Mouse (Mus musculus): ENCODE measurements around the gene Ffar1. TPM values are rescaled to one million over a fixed set of nuclear protein-coding genes. Genes with fewer than 3 reads are reported as not detected.
"Not testable (repeated sequence)": the region's sequence is repeated elsewhere in the genome, so short reads cannot be mapped to it uniquely, and the experiment has no call there.

Gene Ffar1
- total RNA-seq, 2 experiments from 2014 or later: not detected

DNA sequence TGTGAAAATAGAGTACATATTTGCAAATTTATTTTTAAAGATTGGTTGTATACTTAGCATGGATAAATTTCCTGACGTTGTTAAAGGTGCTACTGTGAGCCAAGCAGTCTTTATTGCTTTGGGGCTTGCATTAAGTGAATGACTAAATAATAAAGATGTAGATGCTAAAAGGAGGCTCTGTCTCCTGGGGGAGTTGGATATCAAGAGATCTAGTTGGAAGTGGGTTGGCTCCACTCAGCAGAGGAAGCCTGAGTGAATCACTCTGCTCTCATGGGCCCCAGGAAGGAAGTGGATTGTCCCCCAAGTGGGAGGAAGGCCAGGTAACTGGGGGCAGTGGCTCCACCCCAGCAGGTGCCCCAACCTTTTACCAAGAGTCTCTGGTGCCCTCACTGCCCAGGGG, 3.6 kb downstream of the Ffar1 start:
- intact Hi-C loops (cut with DNase I): loop anchor here (5.0 to 10.0 kb wide), 4 partner anchors 45 to 243 kb away; partner anchors contain the start of gene Upk1a
- DNase-seq (ENCODE audit: low spot score in 2 of 2): no peak

DNA sequence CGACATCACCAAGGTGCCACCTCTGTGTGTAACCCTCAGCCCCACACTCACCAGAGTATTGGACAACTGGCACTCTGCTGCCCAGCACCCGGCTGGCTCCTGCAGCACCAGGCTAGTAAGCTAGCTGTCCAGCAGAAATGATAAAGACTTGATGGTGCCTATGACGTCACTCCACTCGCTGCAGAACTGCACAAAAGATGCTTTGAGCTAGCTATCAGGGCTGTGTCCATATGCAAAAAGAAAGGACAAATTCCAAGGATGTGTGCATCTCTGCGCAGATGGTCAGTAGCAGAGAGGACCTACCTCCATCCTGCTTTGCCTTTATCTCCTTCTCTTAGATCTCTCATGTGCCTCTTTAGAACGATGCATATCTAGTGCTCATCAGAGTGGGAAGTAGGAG, 5.3 kb downstream of the Ffar1 start, which contains the start of gene Ffar3:
Gene Ffar3, minus strand, starts transcription at position 101 of the 400 bp plus-strand sequence.
- intact Hi-C loops (cut with DNase I): loop anchor here (5.0 to 10.0 kb wide), 4 partner anchors 44 to 241 kb away; partner anchors contain the start of gene Upk1a

DNA sequence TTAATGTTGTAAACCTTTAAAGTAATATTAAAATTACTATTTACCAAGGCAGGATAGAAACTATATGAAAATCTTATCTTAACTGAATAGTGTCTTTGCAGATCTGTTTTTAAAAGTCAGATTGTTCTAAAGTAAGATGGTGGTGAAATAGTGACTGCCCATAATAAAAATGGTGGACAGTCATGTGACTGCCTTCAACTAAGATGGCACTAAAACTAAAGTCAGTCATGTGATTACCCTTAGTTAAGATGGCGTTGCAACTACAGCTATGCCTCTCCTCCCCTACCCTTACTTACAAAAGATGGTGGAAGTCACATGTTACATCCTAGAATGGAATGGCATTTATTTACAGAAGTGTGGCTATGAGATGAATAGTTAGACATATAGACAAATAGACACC, 9.9 kb downstream of the Ffar1 start:
- peak in 1 of 2 experiments; percentile 18 for DNase-seq (ENCODE audit: low spot score in 2 of 2)
- intact Hi-C loops (cut with DNase I): loop anchor here (10.0 kb wide), 2 partner anchors 57 to 237 kb away; partner anchors contain the start of gene Upk1a

More for the DNA sequence above, 5.3 kb downstream of the Ffar1 start, which contains the start of gene Ffar3:
- DNase-seq (ENCODE audit: low spot score in 2 of 2): no peak

DNA sequence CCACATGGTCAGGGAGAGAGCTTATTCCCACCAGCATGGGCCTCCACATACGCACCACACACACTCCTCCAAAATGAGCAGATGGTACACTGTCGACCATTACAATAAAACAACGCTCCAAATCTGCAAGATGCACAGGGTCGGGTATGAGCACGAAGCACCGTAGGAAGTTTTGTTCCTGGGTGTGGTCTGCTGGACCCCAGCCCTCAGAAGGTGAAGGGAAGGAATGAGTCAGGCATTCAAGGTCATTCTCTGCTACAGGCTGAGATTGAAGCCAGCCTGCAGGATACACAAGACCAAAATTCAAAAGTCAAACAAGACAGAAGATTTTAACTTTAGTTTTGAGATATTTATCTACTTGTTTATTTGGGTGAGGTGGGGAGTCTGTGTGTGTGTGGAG, 13.4 kb downstream of the Ffar1 start:
- no peak for DNase-seq (ENCODE audit: low spot score in 2 of 2)
- intact Hi-C loops (cut with DNase I): no loop called here

DNA sequence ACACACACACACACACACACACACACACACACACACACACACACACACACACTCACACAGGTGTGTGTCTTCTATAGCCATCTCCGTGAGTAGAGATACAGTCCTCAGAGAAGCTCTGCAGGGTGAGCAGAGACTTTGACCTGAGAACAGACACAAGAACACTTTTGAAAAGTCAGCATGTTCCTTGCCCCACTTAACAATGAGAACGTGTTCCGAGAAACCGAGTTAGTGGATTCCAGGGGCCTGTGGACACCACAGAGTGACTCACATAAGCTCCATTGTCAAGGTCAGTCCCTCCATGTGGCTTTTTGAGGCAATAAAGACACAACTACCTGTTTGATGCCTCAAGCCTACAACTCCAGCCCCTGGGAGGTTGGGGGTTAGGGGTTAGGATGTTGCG, 14.0 kb downstream of the Ffar1 start:
- no peak for DNase-seq (ENCODE audit: low spot score in 2 of 2)
- intact Hi-C loops (cut with DNase I): no loop called here

DNA sequence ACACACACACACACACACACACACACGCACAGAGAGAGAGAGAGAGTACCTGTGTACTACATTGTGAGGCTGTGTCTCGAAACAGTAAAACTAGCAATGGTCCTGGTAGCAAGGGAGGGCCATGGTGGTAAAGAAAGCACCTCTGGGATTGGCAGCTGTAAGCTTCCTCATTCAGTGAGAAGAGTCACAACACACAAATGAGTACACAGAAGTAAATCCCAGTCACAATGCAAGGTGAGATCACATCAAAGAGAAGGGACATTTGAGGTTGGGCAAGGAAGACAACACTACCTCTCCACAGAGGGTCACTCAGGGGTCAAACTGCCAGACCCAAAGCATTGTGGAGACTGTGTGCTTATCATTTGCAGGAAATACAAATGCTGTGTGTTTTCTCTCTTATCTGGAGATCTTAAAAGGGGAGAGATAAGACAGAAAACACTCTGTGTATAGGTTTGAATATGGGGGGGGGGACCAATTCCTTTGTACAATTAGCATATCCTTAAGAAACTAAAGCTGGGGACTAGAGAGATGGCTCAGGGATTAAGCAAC, 14.8 kb downstream of the Ffar1 start:
- DNase-seq (ENCODE audit: low spot score in 2 of 2): no peak
- intact Hi-C loops (cut with DNase I): no loop called here

DNA sequence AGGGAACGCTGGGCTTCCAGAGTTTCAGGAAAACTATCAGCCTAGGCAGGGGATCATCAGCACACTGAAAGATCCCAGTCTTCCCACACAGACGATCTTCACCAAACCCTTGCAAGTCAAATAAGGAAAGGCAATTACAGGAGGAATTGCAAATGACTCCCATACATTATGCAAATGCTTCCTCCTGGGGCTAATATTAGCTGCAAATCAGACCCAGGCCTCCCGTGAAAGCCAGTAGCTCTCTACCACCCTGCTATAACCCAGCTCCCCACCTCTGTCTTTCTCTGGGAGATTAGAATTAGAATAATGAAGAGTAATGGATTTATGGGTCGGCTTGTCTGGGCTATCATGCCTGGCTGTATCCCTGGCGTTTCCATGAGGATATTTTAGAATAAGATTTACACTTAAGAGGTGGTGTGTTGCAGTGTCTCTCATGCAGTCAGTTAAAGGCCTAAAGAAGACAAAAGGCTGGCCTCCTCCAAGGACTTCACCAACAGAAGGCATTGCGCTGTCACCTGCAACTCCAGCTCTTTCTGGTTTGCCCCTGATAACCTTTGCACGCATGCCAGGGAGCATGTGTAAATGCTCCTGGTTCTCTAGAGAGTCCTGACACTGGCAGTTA, 16.6 kb downstream of the Ffar1 start:
- no peak for DNase-seq (ENCODE audit: low spot score in 2 of 2)
- intact Hi-C loops (cut with DNase I): no loop called here

DNA sequence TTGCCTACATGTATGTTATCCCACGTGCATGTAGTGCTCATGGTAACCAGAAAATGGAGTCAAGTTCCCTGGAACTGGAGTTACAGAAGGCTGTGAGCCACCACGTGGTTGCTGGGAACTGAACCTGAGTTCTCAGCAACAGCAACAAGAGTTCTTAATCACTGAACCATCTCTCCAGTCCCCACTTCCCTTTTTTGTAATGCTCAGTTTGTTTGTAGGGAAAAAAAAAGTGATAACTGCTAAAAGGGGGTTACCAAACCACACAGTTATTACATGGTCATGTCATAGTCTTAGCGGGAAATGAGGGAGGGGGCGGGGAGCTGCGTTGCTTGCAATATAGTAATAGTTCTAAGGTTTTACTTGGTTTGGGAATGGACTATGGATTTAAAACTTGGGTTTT, 19.3 kb downstream of the Ffar1 start:
- intact Hi-C loops (cut with DNase I): no loop called here

DNA sequence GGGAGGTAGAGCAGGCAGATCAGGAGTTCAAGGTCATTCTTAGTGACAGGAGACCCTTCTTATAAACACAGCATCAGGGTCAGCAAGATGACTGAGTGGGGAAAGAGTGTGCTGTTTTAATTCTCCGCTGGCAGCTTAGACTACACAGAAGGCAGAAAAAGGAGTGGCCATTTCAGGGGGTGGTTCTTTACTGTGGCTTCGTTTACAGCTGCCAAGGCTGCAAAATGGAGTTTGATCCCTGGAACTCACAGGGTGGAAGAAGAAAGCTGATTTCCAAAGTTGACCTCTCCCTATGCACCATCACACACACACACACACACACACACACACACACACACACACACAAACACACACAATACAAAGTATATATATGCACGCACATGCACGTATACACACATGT, 20.0 kb downstream of the Ffar1 start:
- intact Hi-C loops (cut with DNase I): no loop called here
- no peak for DNase-seq (ENCODE audit: low spot score in 2 of 2)

More for the DNA sequence above, 19.3 kb downstream of the Ffar1 start:
- DNase-seq (ENCODE audit: low spot score in 2 of 2): no peak

DNA sequence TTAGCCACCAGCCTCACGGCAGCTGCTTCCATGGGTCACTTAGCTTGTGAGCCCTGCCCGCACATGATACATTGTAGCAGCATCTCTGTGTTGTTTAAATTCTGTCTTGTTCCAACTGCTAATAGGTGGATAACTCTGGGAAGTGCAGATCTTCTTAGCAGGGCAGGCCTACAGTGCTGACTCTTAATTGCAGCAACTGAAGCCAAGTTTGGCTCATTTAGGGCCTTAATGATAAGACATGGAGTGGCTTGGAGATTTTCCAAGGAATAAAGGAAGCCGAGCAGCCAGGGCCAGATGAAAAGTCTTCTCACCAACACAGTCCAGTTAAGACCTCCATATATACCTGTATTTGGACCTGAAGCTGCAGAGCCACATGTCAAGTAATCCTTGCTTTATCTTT, 21.1 kb downstream of the Ffar1 start:
- no peak for DNase-seq (ENCODE audit: low spot score in 2 of 2)
- intact Hi-C loops (cut with DNase I): no loop called here

DNA sequence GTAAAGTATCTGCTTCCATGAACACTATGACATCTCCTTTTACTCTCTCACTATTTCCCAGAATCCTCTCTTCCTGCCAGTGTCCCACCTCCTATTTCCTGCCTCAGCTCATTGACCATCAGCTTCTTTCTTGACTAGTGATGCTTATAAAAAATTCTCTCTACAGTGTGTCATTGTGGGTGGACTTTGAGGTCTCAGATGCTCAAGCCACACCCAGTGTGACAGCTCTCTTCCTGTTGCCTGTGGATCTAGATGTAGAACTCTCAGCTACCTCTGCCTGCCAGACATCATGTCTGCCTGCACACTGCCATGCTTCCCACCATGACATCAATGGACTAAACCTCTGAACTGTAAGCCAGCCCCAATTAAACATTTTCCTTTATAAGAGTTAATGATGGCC, 24.1 kb downstream of the Ffar1 start:
- intact Hi-C loops (cut with DNase I): no loop called here
- no peak for DNase-seq (ENCODE audit: low spot score in 2 of 2)

DNA sequence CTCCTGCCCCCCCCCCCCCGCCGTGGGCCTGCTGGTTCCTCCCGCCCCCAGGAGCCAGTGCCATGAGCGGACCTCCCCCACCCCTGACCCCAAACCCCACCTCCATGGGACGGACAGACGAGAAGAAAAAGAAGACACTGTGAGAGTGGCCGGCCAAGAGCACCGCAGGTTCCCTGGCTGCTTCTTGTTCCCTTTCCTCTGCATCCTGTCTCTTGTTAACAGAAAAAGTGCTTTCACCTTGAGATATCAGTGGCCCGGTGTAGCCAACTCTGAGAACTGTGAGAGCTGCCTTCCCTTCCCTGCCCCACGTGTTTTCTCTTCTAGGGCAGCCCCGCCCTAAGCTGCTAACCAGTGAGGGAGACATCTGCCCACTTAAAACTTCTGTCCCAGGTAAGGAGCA, 28.7 kb downstream of the Ffar1 start:
- DNase-seq (ENCODE audit: low spot score in 2 of 2); intact Hi-C loops (cut with DNase I): not testable (repeated sequence)

DNA sequence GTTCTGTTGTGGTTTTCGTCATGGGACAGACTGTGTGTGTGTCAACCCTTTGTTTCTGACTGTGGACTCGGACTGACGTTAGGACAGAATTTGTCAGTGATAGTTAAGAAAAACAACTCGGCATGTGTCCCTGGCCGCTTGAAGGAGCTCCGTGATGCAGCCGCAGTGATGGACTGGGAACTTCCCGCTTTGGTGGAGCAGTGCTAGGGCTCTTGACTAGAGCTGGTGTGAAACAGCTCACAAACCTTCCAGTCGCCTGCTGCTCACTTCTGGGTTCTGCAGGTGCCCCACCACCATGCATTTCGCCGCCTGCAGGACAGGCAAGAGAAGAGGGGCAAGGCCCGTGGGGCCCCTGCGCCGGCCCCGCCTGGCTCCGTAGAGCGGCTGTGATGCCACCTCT, 29.1 kb downstream of the Ffar1 start:
- no peak for DNase-seq (ENCODE audit: low spot score in 2 of 2)
- intact Hi-C loops (cut with DNase I): no loop called here

DNA sequence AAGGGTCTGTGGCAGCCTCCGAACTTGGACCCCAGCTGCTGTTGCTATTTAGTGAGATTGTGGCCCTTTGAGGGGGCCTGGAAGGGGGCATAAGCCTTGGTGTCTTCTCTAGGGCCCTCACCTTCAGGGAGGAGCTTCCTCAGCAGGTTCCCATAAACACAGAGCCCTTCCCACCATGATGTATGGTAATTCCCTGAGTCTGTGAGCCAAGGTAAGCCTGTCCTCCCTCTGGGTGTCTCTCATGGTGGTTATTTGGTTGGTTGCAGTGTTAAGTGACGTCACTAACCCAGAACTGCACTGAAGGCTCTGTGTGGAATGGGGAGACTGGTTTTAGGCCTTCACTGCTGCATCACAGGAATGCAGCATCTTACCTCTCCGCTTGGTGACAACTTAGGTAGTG, 31.9 kb downstream of the Ffar1 start:
- no peak for DNase-seq (ENCODE audit: low spot score in 2 of 2)
- intact Hi-C loops (cut with DNase I): no loop called here

DNA sequence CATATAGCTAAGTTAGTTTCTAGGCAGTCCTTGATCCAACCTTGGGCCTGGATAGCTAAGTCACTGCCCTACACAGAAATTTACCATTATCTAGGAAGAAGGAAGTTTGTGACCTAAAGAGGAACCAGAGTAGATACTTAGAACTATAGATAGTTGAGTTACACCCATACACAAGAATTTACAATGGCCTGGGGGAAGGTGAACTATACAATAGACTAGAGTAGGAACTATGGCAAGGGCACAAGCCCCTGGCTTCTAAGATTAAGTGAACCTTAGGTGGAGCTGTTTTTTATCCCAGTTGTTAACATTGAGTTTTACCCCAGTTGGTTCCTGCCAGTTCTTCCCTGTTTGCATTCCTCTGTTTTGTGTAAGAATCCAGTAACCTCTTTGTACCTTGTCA, 32.5 kb downstream of the Ffar1 start:
- intact Hi-C loops (cut with DNase I); DNase-seq (ENCODE audit: low spot score in 2 of 2): not testable (repeated sequence)

DNA sequence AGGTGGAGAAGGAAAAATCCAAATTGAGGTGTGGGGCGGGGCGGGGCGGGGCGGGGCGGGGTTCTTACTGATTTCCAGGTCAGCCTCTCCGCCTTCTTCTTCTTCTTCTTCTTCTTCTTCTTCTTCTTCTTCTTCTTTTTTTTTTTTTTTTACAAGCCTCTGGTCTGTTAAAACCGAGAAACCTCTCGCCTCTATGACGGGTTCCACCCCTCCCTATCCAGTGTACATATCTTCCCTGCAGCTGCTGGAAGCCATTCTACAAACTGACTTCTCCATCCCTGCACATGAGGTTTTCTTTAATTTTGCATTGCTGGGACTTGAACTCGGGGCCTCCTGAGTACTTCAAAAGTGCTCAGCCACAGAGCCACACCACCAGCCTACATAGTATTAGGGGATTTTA, 34.7 kb downstream of the Ffar1 start:
- DNase-seq (ENCODE audit: low spot score in 2 of 2): no peak
- intact Hi-C loops (cut with DNase I): no loop called here

DNA sequence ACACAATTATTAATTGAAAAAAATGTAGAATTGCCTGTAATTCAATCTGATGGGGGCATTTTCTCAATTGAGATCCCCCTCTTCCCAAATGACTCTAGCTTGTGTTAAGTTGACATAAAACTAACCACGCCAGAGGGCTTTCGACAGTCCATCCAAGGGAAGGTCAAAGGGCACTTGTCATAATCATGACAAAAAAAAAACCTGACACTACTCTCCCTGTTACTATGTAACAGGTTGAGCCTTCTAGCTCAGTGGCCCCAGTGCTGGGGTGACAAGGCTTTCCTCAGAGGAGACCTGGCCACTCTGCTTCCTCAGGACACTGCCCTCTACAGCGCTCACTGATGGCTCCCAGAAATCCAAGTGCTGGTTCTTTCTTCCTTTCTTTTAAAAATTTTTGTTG, 37.1 kb downstream of the Ffar1 start:
- intact Hi-C loops (cut with DNase I): no loop called here
- no peak for DNase-seq (ENCODE audit: low spot score in 2 of 2)

DNA sequence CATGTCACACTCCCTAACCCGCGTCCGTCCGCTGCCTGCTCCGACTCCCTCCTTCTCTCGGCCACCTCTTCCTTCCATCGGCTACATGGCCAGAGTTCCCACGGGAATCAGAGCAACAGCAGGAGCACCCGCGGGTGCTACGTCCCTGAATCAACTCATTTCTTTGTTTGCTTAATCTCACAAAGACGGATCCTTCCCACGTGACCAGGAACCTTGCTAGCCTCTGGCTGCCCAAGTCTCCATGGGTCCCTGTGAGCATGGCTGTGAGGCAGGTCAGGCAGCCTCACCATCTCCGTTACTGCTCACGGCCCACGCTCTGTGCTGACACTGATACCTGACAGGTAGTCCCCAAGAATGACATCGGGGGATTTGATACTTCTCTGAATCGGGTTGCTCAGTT, 37.7 kb downstream of the Ffar1 start, which contains the start of gene Ffar2:
Gene Ffar2, minus strand, starts transcription at position 101 of the 400 bp plus-strand sequence.
- intact Hi-C loops (cut with DNase I): no loop called here
- DNase-seq (ENCODE audit: low spot score in 2 of 2): no peak

DNA sequence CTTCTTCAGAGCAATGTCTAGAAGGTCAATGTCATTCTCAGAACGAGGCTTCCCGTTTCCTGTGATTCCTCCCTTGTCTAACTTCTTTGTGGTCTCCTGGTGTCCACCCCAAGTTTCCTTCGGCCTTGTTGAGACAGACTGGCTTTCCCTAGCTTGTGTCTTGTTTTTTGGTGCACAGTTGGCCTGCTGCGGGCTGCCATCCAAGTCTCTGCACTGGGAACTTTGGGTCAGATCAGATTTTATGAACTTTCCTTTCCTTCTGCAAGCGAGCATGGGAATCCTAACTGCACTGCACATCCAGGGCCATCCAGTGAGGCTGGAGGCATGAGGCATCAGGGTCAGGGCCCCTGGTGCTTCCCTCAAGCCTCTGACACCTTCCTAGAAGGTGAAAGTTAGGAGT, 39.8 kb downstream of the Ffar1 start:
- no peak for DNase-seq (ENCODE audit: low spot score in 2 of 2)
- intact Hi-C loops (cut with DNase I): no loop called here

DNA sequence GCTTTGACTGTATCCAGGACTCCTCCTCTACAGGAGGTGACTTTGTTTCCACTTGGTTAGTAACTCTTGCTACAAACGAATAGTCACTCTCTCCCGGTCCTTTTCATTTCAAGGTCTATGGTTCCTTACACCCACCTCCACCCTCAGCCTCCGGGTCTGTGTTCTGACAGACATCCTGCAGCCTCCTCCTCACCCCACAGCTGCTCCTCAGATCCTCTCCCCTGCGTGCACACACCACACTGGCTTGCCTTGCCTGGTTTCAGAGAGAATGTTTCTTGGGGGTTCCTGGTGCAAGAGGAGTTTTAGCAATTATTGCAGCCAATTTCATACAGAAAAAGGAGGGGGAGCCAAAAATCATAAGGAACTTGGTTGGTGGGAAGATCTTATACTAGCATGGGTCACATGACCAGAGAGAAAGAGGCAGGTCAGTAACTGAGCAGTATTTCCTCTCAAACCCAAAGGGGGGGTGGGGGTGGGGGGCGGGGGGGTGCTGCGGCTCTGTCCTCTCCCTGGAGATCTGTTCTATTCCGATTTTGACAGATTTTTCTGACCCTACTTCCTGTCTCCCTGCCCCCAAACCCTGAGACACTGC, 40.4 kb downstream of the Ffar1 start:
- intact Hi-C loops (cut with DNase I): no loop called here
- no peak for DNase-seq (ENCODE audit: low spot score in 2 of 2)

DNA sequence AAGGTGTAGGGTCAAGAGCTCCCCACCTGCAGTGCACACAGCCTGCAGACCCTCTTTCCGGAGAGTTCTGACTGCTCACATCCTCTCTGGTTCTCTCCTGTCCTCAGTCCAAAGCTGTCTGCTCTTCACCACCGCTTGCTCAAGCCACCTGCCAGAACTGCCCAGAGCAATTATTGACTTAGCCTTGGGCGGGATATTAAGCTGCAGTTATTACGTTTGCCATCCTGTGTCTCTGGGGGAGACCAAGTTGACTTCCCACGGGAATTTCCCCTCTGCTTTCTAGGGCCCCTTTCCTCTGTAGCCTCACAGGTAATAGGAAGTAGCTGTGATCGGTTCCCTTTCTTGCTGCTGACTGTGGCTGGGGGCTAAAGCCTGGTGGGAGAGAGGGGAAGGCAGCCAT, 41.2 kb downstream of the Ffar1 start:
- no peak for DNase-seq (ENCODE audit: low spot score in 2 of 2)

More for the DNA sequence above, 41.2 kb downstream of the Ffar1 start:
- intact Hi-C loops (cut with DNase I): no loop called here
